Mouse (Mus musculus) adrenal gland, adult (tissue): ENCODE measurements around the gene Lpar5.

Experiments used
- DNase-seq, 2 experiments: peaks; one replicate each; pipeline ENCODE4 v3.0.0; 2022 to 2023; ENCODE audit warnings: low spot score in 1 of 2; ENCODE audit not compliant: inconsistent age in 2 of 2

Gene Lpar5

DNA sequence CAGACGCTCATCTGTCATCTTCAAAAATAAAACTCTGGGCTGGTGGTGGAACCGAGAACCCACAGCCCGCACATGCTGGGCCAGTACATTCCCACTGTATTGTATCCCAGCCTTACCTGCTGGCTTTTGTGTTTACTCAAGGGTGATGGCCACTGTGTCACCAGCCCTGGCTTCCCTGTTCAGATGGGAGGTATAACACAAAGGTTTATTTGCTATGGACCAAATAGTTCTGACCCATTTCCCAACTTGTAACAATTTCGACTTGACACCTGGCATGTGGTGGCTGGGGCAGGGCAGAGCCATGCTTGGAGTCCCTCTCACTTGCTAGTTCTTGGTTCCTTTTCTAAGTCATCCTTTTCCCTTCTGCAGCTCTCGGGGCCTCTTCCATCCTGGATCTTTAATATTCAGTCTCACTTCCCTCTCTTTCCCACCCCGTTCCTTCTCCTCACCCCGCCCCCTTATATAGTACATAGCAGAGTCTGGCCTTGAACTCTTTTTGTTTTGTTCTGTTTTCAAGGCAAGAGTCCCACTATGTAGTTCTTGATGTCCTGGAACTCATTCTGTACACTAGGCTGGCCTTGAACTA is 15.2 kb downstream of the Lpar5 start:
- peak in 1 of 2 experiments; percentile 28 for DNase-seq

DNA sequence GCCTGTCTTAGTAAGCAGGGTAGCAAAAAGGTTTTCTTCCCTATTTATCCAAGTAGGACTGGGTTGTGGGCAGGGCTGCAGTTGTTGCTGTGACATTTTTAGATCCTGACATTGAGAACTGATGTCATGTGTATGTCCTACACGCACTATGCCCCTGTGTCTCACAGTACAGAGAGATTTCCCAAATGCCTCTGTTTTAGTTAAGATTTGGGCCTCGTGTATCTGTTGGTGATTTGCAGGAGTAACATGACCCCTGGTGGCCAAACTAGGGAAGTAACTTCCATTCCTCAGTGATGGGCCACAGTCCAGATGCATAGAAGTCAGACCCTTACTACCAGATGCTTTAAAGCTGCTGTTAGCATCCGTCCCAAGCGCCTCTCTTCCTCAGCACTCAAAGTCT is 16.7 kb downstream of the Lpar5 start:
- peak; percentile 68 to 91 for DNase-seq

DNA sequence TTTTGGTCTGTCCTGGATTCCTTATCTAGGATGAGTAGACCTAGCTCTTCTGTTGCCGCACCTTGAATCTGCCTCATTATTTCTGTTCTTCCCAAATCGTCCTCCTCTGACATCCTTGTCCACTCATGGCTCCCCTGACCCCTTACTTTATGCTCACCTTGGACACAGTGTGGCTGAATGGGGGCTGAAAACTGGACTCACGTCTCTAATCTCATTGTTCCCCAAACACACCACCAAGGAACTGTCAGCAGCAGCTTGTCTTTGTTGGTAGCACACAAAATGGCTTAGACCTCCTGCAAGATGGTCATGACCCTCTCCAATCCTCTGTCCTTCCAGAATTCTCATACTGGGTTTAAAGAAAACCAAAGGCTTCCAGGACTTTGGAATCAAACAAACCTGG is 20.2 kb downstream of the Lpar5 start:
- DNase-seq = peak in 1 of 2 experiments; percentile 48

DNA sequence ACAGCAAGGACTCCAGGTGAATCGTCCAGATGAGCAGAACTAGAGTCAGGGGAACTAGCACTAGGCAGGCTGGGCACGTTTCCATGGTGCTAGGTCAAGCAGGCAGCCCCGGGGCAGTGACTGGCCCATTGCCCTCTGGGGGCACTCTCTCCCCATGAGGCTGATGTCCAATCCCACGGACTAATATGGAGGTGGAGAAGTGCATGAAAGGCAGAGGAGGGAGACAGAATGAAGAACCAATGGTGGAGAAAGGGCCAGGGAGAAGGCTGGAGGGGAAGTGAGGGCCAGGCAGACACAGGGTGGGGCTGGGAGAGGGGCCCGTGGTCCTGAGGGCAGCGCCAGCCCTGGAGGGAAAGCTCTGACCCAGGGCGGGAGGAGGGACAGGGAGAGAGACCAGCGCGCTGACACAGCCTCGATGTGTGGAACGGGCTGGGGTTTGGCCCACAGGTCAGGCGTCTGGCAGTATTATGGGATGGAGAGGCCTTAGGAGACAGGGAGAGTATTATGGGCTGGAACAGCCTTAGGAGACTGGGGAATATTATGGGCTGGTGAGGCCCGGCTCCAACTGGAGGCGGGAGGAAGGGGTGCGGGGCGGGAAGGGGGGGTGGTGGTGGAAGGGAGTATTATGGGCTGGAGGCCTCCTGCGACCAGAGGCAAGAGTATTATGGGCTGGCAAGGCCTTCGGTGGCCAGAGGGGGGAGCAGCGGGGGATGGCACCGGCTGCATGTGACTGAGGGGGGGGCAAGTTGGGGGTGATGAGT is 21.0 kb downstream of the Lpar5 start:
- DNase-seq = peak; percentile 88 to 95

- peak; percentile 88 to 92 for DNase-seq
Measured at GRCm38 (mm10) chr6:125089521-125090321, 22.0 kb downstream of the Lpar5 start.

DNA sequence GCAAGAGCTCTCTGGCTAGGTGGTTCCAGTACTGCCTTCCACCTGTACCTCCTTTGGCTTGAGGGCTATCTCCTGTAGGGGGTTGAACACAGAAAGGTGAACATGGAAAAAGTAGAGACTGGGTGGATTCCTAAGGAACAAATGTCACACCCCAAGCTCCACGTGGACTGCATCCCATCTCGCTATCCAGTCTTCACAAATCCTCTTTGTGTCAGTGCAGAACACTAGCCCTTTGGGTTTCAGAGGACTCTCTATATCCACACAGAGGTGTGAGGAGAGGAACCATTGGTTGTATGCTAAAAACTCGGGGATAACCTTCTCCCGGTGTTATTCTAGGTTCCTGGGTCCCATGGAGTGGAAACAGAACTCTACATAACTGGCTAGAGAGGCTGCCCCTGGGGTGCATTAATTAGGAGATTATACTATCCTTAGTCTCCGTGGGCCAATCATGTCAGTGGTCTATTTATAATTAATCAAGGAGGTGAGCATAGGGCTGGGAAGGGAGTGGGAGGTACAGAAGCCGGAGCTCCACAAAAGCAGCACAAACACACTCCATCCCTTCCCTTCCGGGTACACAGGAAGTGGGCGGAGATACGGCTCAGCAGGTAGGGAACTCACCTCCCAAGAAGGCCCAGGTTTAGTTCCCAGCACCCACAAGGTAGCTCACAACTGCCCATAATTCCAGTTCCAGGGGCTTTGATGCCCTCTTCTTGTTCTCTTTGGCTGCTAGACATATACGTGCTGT is 22.8 kb downstream of the Lpar5 start:
- DNase-seq = peak in 1 of 2 experiments; percentile 45

DNA sequence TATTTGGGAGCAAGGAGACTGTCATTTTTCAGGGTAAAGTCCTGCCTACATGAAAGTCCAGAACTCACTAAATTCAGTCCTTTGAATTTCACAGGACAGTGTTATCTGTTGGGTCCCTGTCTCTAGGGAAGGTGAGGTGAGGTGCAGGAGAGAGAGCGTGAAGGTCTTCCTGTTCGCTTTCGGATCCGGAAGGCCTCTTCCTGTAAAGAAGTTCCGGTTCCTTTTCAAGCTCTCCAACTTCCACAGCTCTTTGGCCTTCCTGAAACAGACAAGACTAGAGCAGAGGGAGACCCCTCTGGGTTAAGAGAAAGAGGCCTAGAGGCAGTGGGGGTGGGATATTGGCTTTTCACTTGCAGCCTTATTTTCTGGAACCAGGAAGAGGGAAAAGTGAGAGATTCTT is 24.7 kb downstream of the Lpar5 start:
- no peak for DNase-seq

GRCm38 (mm10) chr6:125094843-125095242 is 27.1 kb downstream of the Lpar5 start:
- peak in 1 of 2 experiments; percentile 60 for DNase-seq

GRCm38 (mm10) chr6:125095391-125096278 is 27.9 kb downstream of the Lpar5 start, which contains the start of gene Chd4:
Gene Chd4 (plus strand): TSS chr6:125095981.
- peak; percentile 95 to 99 for DNase-seq

- no peak for DNase-seq
Measured at GRCm38 (mm10) chr6:125096279-125096596, 28.5 kb downstream of the Lpar5 start.

DNA sequence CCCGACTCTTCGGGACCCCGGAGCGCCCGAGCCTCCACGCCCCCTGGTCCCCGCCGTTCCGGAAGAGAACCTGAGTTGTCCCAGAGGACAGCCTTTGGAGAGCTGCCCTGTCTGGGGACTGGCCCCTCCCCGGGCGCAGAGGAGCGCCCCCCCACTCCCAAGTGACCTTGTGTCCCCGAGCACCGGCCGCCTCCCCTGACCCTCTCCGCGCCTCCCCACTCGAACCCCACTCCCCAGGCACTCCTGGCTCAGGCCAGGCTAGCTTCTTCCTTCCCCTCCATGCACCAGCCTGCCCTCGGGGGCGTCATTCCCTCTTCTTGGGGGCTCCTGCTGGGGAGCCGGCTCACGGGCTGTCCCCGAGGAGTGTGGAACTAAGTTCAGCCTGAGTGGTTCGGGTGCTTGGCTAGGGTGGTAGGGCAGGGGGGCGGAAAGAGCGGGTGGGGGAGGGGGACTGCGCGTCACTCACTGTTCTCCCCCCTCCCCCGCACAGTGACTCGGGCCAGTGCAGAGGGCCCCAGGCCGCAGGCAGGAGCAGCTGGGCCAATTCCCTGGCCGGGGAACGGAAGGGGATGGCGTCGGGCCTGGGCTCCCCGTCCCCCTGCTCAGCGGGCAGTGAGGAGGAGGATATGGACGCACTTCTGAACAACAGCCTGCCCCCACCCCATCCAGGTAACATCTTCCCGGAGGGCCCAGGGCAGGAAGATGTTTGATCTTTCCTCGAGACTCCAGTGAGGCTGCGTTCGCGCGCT is 29.1 kb downstream of the Lpar5 start:
- DNase-seq = peak; percentile 83 to 90

- DNase-seq = no peak
Measured at GRCm38 (mm10) chr6:125097346-125097689, 29.6 kb downstream of the Lpar5 start.

DNA sequence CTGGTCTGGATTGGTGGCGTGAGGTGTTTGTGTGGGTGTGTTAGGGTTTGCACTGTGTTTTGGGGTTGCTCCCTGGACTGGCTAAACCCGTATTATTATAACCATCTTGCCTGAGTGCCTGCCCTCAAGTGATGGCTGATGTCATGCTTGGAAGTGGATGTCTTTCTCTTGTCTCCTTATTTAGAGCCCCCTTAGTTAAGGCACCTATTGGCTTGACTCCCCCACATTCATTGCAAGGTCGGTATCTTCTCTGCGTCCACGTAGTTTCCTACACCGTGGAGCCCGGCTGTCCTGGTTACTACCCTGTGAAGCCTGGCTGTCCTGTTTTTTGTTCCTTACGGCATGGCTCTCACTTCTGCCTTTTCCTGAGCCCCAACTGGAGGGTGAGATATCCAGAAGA is 30.2 kb downstream of the Lpar5 start:
- peak in 1 of 2 experiments; percentile 58 for DNase-seq

DNA sequence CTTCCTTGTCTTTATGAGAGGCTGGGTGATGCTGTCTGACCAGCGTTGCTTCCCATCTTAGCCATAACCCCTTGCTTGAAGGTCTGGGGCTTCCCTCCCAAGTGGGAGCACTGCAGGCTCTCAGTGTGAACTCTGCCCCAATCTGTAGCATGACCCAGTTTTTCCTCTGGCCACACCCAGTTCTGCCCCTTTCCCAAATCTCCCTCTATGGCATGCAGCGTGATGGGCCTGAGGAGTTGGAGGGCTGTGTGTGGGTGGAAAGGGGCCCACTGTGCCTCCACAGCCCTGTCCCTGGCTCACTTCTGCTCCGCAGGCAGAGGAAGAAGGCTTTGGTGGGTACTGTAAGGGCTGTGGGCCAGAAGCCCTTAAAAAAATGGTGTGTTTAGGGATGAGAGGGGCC is 30.8 kb downstream of the Lpar5 start:
- DNase-seq = peak in 1 of 2 experiments; percentile 59

DNA sequence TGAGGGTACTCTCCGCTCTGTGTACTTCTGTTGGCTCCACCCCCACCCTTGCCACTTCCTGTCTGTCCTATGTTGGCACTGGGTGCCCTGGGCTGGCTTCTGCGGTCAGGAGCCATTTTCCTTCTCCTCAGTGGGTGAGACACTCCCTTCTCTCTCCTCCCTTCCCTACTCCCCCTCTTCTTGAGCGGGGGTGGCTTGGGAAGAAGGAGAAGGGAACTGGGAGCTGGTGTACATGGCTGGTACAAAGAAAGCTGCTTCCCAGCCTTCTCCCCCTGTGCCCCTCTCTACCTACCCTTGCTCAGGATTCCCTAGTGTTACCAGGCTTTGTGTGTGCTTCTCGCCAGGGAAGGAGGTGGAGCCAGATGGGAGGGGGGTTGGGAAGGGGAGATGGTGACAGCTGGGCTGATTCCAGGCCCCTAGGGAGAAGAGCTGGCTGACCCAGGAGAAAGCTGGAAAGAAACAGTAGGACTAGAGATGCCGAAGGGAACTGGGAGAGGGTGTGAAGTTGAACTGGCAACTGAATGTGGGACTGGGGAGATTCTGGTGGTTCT is 31.8 kb downstream of the Lpar5 start:
- DNase-seq = peak in 1 of 2 experiments; percentile 66

DNA sequence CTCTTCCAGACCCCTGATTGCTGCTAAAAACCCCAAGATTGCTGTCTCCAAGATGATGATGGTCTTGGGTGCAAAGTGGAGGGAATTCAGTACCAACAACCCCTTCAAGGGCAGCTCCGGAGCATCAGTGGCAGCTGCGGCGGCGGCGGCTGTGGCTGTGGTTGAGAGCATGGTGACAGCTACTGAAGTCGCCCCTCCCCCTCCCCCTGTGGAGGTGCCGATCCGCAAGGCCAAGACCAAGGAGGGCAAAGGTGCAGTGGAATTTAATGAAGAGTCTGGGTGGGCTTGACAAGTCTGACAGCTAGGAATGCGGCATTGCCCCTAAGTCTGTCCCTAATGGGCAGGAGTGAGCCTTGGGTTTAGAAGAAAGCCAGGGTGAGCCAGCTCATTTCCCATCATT is 33.7 kb downstream of the Lpar5 start:
- no peak for DNase-seq

DNA sequence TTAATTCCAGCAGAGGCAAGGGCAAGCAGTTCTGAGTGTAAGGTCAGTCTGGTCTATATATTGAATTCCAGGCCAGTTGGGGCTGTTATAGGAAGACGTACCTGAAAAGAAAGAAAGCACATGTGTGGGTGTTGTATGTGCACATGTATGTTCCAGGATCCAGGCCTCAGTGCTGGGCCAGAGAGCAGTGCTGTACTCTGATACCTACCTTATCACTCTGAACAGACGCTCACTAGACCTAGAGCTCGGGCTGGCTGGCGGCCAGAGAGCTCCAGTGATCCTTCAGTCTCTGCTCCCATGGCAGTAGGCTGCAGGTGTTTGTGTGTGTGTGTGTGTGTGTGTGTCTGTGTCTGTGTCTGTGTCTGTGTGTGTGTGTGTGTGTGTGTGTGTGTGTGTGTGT is 36.5 kb downstream of the Lpar5 start:
- DNase-seq = no peak

DNA sequence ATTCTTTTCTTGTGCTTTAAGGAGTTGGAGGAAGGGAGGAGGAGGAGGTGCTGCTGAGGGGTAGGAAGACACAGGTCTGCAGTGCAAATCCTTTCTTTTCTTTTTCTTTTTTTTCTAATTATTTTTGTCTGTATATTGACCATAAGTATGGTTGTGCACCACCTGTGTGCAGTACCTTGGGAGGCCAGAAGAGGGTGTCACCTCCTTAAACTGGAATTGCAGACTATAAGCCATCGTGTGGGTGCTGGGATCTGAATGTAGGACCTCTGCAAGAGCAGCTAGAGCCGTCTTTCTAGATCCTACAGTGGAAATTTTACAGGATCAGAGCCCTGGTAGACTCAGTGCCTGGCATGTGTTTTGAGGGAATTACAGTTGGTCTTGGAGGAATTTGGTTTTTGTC is 40.0 kb downstream of the Lpar5 start:
- no peak for DNase-seq

DNA sequence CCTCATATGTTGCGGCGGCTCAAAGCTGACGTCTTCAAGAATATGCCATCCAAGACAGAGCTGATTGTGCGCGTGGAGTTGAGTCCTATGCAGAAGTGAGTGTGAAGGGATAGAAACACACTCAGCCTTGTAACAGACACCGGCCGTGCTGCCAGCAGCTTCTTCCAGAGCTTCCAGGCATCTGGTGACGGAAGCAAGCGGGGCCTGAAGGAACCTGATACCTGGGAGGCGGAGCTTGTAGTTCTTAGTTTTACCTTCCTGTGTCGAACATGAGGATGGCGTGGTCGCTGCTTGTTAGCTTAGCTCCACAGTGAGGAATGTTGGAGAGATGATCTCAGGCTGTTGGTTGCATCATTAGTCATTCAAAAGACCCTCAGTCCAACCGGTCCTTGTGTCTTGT is 41.7 kb downstream of the Lpar5 start:
- DNase-seq = no peak
